Mouse (Mus musculus) C2C12 (cell line): ENCODE results near the gene Plekha4. TPM values are rescaled to one million over a fixed set of nuclear protein-coding genes. Genes with fewer than 3 reads are reported as not detected.
"Not testable (repeated sequence)": the region's sequence is repeated elsewhere in the genome, so short reads cannot be mapped to it uniquely, and the experiment has no call there.

Source experiments
- H3K27me3 ChIP-seq: one replicate; pipeline ENCODE4 v1.6.1; 2011; ENCODE audit not compliant: control insufficient read depth, insufficient read depth, insufficient read length
- H3K36me3 ChIP-seq: one replicate; pipeline ENCODE4 v1.6.1; 2011; ENCODE audit not compliant: control insufficient read depth, insufficient read depth
- H3K4me3 ChIP-seq: one replicate; pipeline ENCODE4 v1.5.1; 2011; ENCODE audit warnings: mild to moderate bottlenecking, control low read depth; ENCODE audit not compliant: poor library complexity, insufficient read depth, severe bottlenecking
- H3K79me2 ChIP-seq: one replicate; pipeline ENCODE4 v1.6.1; 2011; ENCODE audit not compliant: control insufficient read depth, insufficient read depth
- H3K79me3 ChIP-seq: one replicate; pipeline ENCODE4 v1.6.1; 2011; ENCODE audit warnings: low read depth, control low read depth
- H3ac ChIP-seq: one replicate; pipeline ENCODE3; 2011; ENCODE audit warnings: low read depth; ENCODE audit not compliant: control insufficient read depth, insufficient read length
- CEBPB ChIP-seq: IDR thresholded peaks from one replicate; pipeline ENCODE4 v1.6.1; 2011; ENCODE audit warnings: low read depth, mild to moderate bottlenecking, control low read depth, moderate library complexity
- CTCF ChIP-seq: IDR thresholded peaks from one replicate; pipeline ENCODE4 v1.5.1; 2011; ENCODE audit not compliant: control insufficient read depth, insufficient read depth, insufficient read length
- FOSL1 ChIP-seq: IDR thresholded peaks from one replicate; pipeline ENCODE4 v1.8.0; 2011; ENCODE audit warnings: mild to moderate bottlenecking, low read length; ENCODE audit not compliant: poor library complexity, insufficient read depth, severe bottlenecking
- MAX ChIP-seq: IDR thresholded peaks from one replicate; pipeline ENCODE4 v1.6.1; 2011; ENCODE audit warnings: mild to moderate bottlenecking, control low read depth
- MYOD1 ChIP-seq: IDR thresholded peaks from one replicate; pipeline ENCODE4 v1.6.1; 2011; ENCODE audit warnings: low read depth; ENCODE audit not compliant: control insufficient read depth, insufficient read length
- MYOG ChIP-seq: IDR thresholded peaks from one replicate; pipeline ENCODE4 v1.6.1; 2011; ENCODE audit not compliant: control insufficient read depth, insufficient read length; ENCODE audit errors: extremely low read depth
- USF1 ChIP-seq: IDR thresholded peaks from one replicate; pipeline ENCODE4 v1.6.1; 2011; ENCODE audit warnings: low read depth, mild to moderate bottlenecking, control low read depth, moderate library complexity
- polyA plus RNA-seq: library from polyadenylated mRNA; unstranded; fragments of >200 nt; fragmentation: generic; extraction: Trizol; gene quantifications from one replicate; pipeline ENCODE4 v1.2.1, GENCODE M21; 2012; ENCODE audit warnings: missing spikeins

Gene Plekha4
- polyA plus RNA-seq, 1 experiment, result 0.89 TPM

DNA sequence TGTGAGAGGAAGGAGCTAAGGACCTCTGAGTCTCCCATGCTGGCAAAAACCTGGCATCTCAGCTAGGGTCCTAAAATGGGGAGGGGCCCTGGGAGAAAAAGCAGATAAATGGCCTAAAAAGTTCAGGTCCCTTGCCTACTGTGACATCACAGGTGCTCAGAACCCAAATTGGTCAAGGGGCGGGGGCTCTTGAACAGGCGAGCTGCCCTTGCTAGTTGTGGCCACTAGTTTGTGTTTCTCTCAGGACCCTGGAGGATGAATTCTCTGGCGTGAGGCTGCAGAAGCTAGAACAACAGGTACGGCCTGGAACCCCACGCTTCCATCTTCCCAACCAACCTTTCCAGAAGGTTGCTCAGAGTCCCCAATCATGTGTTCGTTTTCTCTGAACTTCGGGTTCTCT, 11.7 kb upstream of the Plekha4 start:
- TF ChIP-seq MYOG, result no peak
- no peak for TF ChIP-seq CEBPB
- TF ChIP-seq MYOD1, result no peak
- no peak for TF ChIP-seq MAX
- TF ChIP-seq CTCF, result no peak
- no peak for TF ChIP-seq USF1
- TF ChIP-seq FOSL1, result no peak
- Histone ChIP-seq H3K27me3 (no peaks in the 10 kb centered on the region), H3ac (no peak overlapping the region), H3K79me2 (no peaks in the 10 kb centered on the region), H3K36me3 (no peaks in the 10 kb centered on the region), H3K79me3 (no peaks in the 10 kb centered on the region), H3K4me3 (no peak overlapping the region)

DNA sequence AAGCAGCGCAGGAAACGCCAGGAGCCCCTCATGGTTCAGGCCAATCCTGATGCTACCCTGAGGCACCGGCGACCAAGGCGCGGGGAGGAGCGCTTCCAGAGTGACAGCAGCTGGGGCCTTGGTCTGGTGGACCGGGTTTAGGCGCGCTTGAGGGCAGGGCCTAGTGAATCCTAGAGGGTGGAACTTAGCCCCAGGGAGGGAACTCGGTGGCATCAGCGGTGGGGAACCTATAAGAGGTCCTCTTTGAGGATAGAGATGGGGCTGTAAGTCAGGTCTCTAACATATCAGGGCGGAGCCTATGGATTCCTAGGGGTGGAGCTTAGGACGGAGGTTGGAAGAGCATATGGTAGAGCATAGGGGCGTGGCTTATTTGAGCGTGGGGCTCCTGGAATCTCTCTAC, 10.7 kb upstream of the Plekha4 start:
- H3K27me3 ChIP-seq, result no peaks in the 10 kb centered on the region
- no peak overlapping the region for H3K4me3 ChIP-seq

DNA sequence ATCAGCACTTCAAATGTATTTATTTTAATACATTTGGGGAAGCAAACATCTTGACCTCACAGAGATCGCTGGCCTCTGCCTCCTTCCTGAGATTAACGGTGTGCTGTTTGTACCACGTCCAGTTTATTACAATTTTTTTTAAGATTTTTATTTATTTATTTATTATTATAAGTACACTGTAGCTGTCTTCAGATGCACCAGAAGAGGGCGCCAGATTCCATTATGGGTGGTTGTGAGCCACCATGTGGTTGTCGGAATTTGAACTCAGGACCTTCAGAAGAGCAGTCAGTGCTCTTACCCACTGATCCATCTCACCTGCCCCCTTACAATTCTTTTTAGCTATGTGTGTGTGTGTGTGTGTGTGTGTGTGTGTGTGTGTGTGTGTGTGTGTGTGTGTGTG, 9.3 kb upstream of the Plekha4 start:
- not testable (repeated sequence) for H3K79me2 ChIP-seq, H3K4me3 ChIP-seq, H3K36me3 ChIP-seq, H3K27me3 ChIP-seq, H3K79me3 ChIP-seq, H3ac ChIP-seq

More for the DNA sequence above, 10.7 kb upstream of the Plekha4 start:
- no peaks in the 10 kb centered on the region for H3K79me2 ChIP-seq
- H3K79me3 ChIP-seq, result no peaks in the 10 kb centered on the region
- no peaks in the 10 kb centered on the region for H3K36me3 ChIP-seq
- TF ChIP-seq USF1, result no peak
- no peak for TF ChIP-seq MYOG
- no peak for TF ChIP-seq FOSL1
- no peak for TF ChIP-seq CEBPB
- TF ChIP-seq MAX, result no peak
- no peak for TF ChIP-seq CTCF
- TF ChIP-seq MYOD1, result no peak
- no peak overlapping the region for H3ac ChIP-seq

DNA sequence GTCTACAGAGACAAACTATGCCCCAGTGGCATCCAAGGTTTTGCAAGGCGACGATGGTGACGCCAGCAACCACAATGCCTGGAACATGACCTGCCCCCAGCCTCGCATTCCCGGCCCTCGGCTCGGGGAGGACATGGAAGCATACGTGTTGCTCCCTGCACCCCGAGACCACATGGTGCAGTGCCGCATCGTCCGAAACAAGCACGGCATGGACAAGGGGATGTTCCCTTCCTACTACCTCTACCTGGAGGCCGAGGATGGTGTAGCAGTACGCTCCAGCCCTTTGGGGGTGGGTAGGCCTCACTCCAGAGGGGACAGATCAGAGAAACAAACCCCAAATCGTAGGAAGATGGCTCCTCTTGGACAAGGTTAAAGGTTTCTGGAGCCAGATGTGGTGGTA, 7.5 kb upstream of the Plekha4 start:
- H3K36me3 ChIP-seq, result peaks cover 15% of the 10 kb centered on the region
- H3K79me3 ChIP-seq, result no peaks in the 10 kb centered on the region
- no peak overlapping the region for H3K4me3 ChIP-seq
- no peaks in the 10 kb centered on the region for H3K79me2 ChIP-seq
- H3K27me3 ChIP-seq, result no peaks in the 10 kb centered on the region
- TF ChIP-seq MAX, result no peak
- no peak for TF ChIP-seq CEBPB
- TF ChIP-seq MYOG, result no peak
- TF ChIP-seq MYOD1, result no peak
- no peak for TF ChIP-seq CTCF
- no peak for TF ChIP-seq FOSL1
- no peak for TF ChIP-seq USF1
- H3ac ChIP-seq, result no peak overlapping the region

DNA sequence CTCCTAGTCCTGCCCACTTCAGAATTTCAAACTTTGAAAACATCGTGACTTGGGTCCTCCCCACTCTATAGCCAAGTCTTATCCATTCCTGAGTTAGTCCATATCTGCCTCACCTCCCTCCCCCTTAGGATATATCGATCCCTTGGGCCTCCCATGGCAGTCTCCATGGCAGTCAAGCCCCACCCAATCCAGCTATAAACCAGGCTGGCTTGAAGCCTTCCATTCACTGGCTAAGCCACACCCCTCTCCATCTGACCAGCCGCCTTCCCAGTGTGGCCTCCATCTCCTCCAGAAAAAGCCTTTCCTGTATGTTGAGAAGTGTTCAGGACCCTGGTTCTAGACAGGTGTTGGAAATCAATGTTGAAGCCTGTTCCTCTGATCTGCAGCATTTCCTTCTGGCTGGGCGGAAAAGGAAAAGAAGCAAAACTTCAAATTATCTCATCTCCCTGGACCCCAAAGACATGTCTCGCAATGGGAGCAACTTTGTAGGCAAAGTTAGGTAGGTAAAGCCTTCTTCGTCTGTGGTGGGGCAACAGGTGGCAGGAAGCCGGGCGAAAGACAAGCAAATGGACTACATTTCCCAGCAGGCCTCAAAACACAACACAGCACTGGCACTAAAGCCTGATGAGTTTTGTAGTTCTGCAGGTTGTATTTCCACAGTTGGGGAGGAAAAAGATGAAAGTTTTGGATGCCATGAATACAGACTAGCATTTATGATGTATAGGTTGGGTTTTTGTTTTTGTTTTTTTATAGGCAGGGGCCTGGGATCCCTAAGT, 6.6 kb upstream of the Plekha4 start:
- Histone ChIP-seq H3K27me3 (no peaks in the 10 kb centered on the region), H3K79me3 (peaks cover 2% of the 10 kb centered on the region), H3K79me2 (peaks cover 3% of the 10 kb centered on the region), H3K36me3 (peaks cover 20% of the 10 kb centered on the region), H3ac (no peak overlapping the region), H3K4me3 (no peak overlapping the region)
- TF ChIP-seq CEBPB (no peak), MYOD1 (no peak), MAX (no peak), CTCF (no peak), USF1 (no peak), MYOG (no peak), FOSL1 (no peak)

DNA sequence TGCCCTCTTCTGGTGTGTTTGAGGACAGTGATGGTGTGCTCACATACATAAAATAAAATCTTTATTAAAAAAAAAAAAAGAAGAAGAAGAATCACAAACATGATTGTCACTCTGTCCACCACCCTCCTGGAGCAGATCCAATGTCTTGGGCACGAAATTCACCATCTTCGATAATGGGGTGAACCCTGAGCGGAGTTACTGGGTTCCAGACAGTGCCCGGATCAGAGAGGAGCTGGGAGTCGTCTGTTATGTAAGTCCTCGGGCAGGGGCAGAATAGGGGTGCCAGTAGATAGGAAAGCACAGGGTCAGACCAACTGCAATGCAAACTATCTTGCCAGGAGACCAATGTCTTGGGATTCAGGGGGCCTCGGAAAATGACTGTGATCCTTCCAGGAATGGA, 5.5 kb upstream of the Plekha4 start:
- no peak overlapping the region for H3K4me3 ChIP-seq
- H3ac ChIP-seq, result no peak overlapping the region
- peaks cover 21% of the 10 kb centered on the region for H3K36me3 ChIP-seq
- peaks cover 14% of the 10 kb centered on the region for H3K79me2 ChIP-seq
- peaks cover 13% of the 10 kb centered on the region for H3K79me3 ChIP-seq
- TF ChIP-seq USF1, result no peak
- TF ChIP-seq MYOG, result no peak
- no peak for TF ChIP-seq MYOD1
- no peak for TF ChIP-seq CTCF
- no peak for TF ChIP-seq MAX
- TF ChIP-seq CEBPB, result no peak
- no peak for TF ChIP-seq FOSL1
- H3K27me3 ChIP-seq, result no peaks in the 10 kb centered on the region
